Mouse (Mus musculus): ENCODE measurements at regions not wholly inside any gene's neighbourhood (a gene's known extent, or its start where the extent isn't known, plus 50 kb on each side); places are given as distances from the start of the nearest gene placed in this dataset.

- 88% methylated on average over 2 of the region's 2 CpGs for WGBS
- TF ChIP-seq CTCF (IDR thresholded peaks at IDR 0.05; ENCODE audit: low read depth) = no peak
- Histone ChIP-seq H3K4me3 (ENCODE audit: low read depth, low read length) (no peak overlapping the region), H3K4me2 (ENCODE audit: low read depth) (no peak overlapping the region), H3K9me3 (ENCODE audit: low read length) (no peaks in the 10 kb centered on the region), H3K27me3 (ENCODE audit: insufficient read depth, low read length) (no peaks in the 10 kb centered on the region), H3K27ac (ENCODE audit: low read depth, low read length) (no peak overlapping the region), H3K36me3 (ENCODE audit: insufficient read depth) (no peaks in the 10 kb centered on the region), H3K9ac (no peak overlapping the region), H3K4me1 (ENCODE audit: insufficient read depth) (no peaks in the 10 kb centered on the region)
- no peak for ATAC-seq
- no peak for DNase-seq
Measured at GRCm38 (mm10) chr8:127968026-127968425, 390.4 kb upstream of the Nrp1 start.

- DNase-seq (no peak), ATAC-seq (no peak)
- no peak overlapping the region for H3K4me3 ChIP-seq (ENCODE audit: low read depth, low read length)
- H3K27ac ChIP-seq (ENCODE audit: low read depth, low read length) = no peak overlapping the region
- H3K36me3 ChIP-seq (ENCODE audit: insufficient read depth) = no peaks in the 10 kb centered on the region
- no peak for TF ChIP-seq CTCF (IDR thresholded peaks at IDR 0.05; ENCODE audit: low read depth)
- H3K4me2 ChIP-seq (ENCODE audit: low read depth) = no peak overlapping the region
- no peak overlapping the region for H3K9ac ChIP-seq
- no peaks in the 10 kb centered on the region for H3K27me3 ChIP-seq (ENCODE audit: insufficient read depth, low read length)
- H3K9me3 ChIP-seq (ENCODE audit: low read length) = no peaks in the 10 kb centered on the region
- WGBS = 97% methylated on average over 2 of the region's 2 CpGs
- H3K4me1 ChIP-seq (ENCODE audit: insufficient read depth) = no peaks in the 10 kb centered on the region
Measured at GRCm38 (mm10) chr8:127973194-127973593, 385.2 kb upstream of the Nrp1 start.

GRCm38 (mm10) chr8:127977746-127978145 lies 380.7 kb upstream of the Nrp1 start:
- H3K4me1 ChIP-seq (ENCODE audit: insufficient read depth) = no peaks in the 10 kb centered on the region
- DNase-seq (no peak), ATAC-seq (no peak)

GRCm38 (mm10) chr8:127979180-127980030 lies 379.0 kb upstream of the Nrp1 start:
- Histone ChIP-seq H3K27me3 (ENCODE audit: insufficient read depth, low read length) (no peaks in the 10 kb centered on the region), H3K9ac (no peak overlapping the region), H3K4me2 (ENCODE audit: low read depth) (no peak overlapping the region), H3K9me3 (ENCODE audit: low read length) (no peaks in the 10 kb centered on the region), H3K4me1 (ENCODE audit: insufficient read depth) (no peaks in the 10 kb centered on the region), H3K4me3 (ENCODE audit: low read depth, low read length) (no peak overlapping the region), H3K27ac (ENCODE audit: low read depth, low read length) (no peak overlapping the region), H3K36me3 (ENCODE audit: insufficient read depth) (no peaks in the 10 kb centered on the region)
- DNase-seq (no peak), ATAC-seq (no peak)
- 59% methylated on average over 5 of the region's 5 CpGs for WGBS
- no peak for TF ChIP-seq CTCF (IDR thresholded peaks at IDR 0.05; ENCODE audit: low read depth)

More at GRCm38 (mm10) chr8:127977746-127978145, 380.7 kb upstream of the Nrp1 start:
- no peak overlapping the region for H3K4me3 ChIP-seq (ENCODE audit: low read depth, low read length)
- TF ChIP-seq CTCF (IDR thresholded peaks at IDR 0.05; ENCODE audit: low read depth) = no peak
- no peaks in the 10 kb centered on the region for H3K27me3 ChIP-seq (ENCODE audit: insufficient read depth, low read length)
- H3K9me3 ChIP-seq (ENCODE audit: low read length) = no peaks in the 10 kb centered on the region
- no peaks in the 10 kb centered on the region for H3K36me3 ChIP-seq (ENCODE audit: insufficient read depth)
- WGBS = 48% methylated on average over 2 of the region's 2 CpGs
- no peak overlapping the region for H3K9ac ChIP-seq
- H3K4me2 ChIP-seq (ENCODE audit: low read depth) = no peak overlapping the region
- no peak overlapping the region for H3K27ac ChIP-seq (ENCODE audit: low read depth, low read length)

- H3K9me3 ChIP-seq (ENCODE audit: low read length) = no peaks in the 10 kb centered on the region
- 78% methylated on average over 5 of the region's 5 CpGs for WGBS
- no peaks in the 10 kb centered on the region for H3K36me3 ChIP-seq (ENCODE audit: insufficient read depth)
- DNase-seq = no peak
- no peak overlapping the region for H3K27ac ChIP-seq (ENCODE audit: low read depth, low read length)
- H3K4me2 ChIP-seq (ENCODE audit: low read depth) = no peak overlapping the region
- H3K4me1 ChIP-seq (ENCODE audit: insufficient read depth) = no peaks in the 10 kb centered on the region
- TF ChIP-seq CTCF (IDR thresholded peaks at IDR 0.05; ENCODE audit: low read depth) = no peak
- H3K9ac ChIP-seq = no peak overlapping the region
- no peak for ATAC-seq
- no peaks in the 10 kb centered on the region for H3K27me3 ChIP-seq (ENCODE audit: insufficient read depth, low read length)
- H3K4me3 ChIP-seq (ENCODE audit: low read depth, low read length) = no peak overlapping the region
Measured at GRCm38 (mm10) chr8:127982165-127982564, 376.2 kb upstream of the Nrp1 start.

GRCm38 (mm10) chr8:127985616-127986015 lies 372.8 kb upstream of the Nrp1 start:
- H3K9me3 ChIP-seq (ENCODE audit: low read length) = no peaks in the 10 kb centered on the region
- 70% methylated on average over 6 of the region's 6 CpGs for WGBS
- no peak for ATAC-seq
- H3K27ac ChIP-seq (ENCODE audit: low read depth, low read length) = no peak overlapping the region
- no peak overlapping the region for H3K9ac ChIP-seq
- no peaks in the 10 kb centered on the region for H3K27me3 ChIP-seq (ENCODE audit: insufficient read depth, low read length)
- no peak overlapping the region for H3K4me2 ChIP-seq (ENCODE audit: low read depth)
- no peak overlapping the region for H3K4me3 ChIP-seq (ENCODE audit: low read depth, low read length)
- no peak for TF ChIP-seq CTCF (IDR thresholded peaks at IDR 0.05; ENCODE audit: low read depth)
- H3K36me3 ChIP-seq (ENCODE audit: insufficient read depth) = no peaks in the 10 kb centered on the region
- H3K4me1 ChIP-seq (ENCODE audit: insufficient read depth) = no peaks in the 10 kb centered on the region
- no peak for DNase-seq

- no peak overlapping the region for H3K27ac ChIP-seq (ENCODE audit: low read depth, low read length)
- no peak overlapping the region for H3K9ac ChIP-seq
- H3K36me3 ChIP-seq (ENCODE audit: insufficient read depth) = no peaks in the 10 kb centered on the region
- H3K4me3 ChIP-seq (ENCODE audit: low read depth, low read length) = no peak overlapping the region
- H3K9me3 ChIP-seq (ENCODE audit: low read length) = no peaks in the 10 kb centered on the region
- ATAC-seq = no peak
- no peaks in the 10 kb centered on the region for H3K4me1 ChIP-seq (ENCODE audit: insufficient read depth)
- no peaks in the 10 kb centered on the region for H3K27me3 ChIP-seq (ENCODE audit: insufficient read depth, low read length)
- 67% methylated on average over 1 of the region's 1 CpGs for WGBS
- TF ChIP-seq CTCF (IDR thresholded peaks at IDR 0.05; ENCODE audit: low read depth) = no peak
- no peak overlapping the region for H3K4me2 ChIP-seq (ENCODE audit: low read depth)
- DNase-seq = no peak
Measured at GRCm38 (mm10) chr8:127988887-127989286, 369.5 kb upstream of the Nrp1 start.
